Mouse (Mus musculus) embryonic facial prominence, embryonic 14.5 days (tissue): Measurements from ENCODE around the gene Sirt3. TPM values are rescaled to one million over a fixed set of nuclear protein-coding genes. Genes with fewer than 3 reads are reported as not detected.
A peak's percentile ranks its signal among the peaks of the same experiment; 100 is the strongest.

Source experiments
- ATAC-seq: fragments of 200-750 bp; cut with Nextera tagmentation; 2 replicates; pipeline ENCODE4 v1.8.0; 2017; ENCODE audit warnings: low read depth, moderate number of reproducible peaks, moderate TSS enrichment
- DNase-seq: peaks from one replicate; pipeline ENCODE4 v3.0.0-alpha.2; 2015; ENCODE audit warnings: low spot score
- H3K27ac ChIP-seq: fragments of 300-500 bp; sonication (generic); replicated peaks from 2 replicates; pipeline ENCODE4 v1.5.1; 2014; ENCODE audit warnings: low read depth, mild to moderate bottlenecking, low read length, moderate library complexity
- H3K27me3 ChIP-seq: fragments of 300-500 bp; sonication (generic); replicated peaks from 2 replicates; pipeline ENCODE4 v1.6.1; 2014; ENCODE audit warnings: low read length; ENCODE audit not compliant: control insufficient read depth, insufficient read depth
- H3K36me3 ChIP-seq: fragments of 300-500 bp; sonication (generic); 2 replicates; pipeline ENCODE4 v1.6.1; 2014; ENCODE audit warnings: low read length, mixed read lengths; ENCODE audit not compliant: control insufficient read depth, insufficient read depth
- H3K4me1 ChIP-seq: fragments of 300-500 bp; sonication (generic); 2 replicates; pipeline ENCODE4 v1.6.1; 2014; ENCODE audit warnings: antibody characterized with exemption, low read length; ENCODE audit not compliant: control insufficient read depth, insufficient read depth
- H3K4me2 ChIP-seq: fragments of 300-500 bp; sonication (generic); 2 replicates; pipeline ENCODE4 v1.6.1; 2014; ENCODE audit warnings: low read depth, mild to moderate bottlenecking, low read length, moderate library complexity, mixed read lengths
- H3K4me3 ChIP-seq: fragments of 300-500 bp; sonication (generic); 2 replicates; pipeline ENCODE4 v1.5.1; 2014; ENCODE audit warnings: low read depth, mild to moderate bottlenecking, low read length
- H3K9ac ChIP-seq: fragments of 300-500 bp; sonication (generic); 2 replicates; pipeline ENCODE4 v1.6.1; 2014; ENCODE audit warnings: low read depth, mild to moderate bottlenecking, low read length, moderate library complexity, mixed read lengths
- H3K9me3 ChIP-seq: fragments of 300-500 bp; sonication (generic); 2 replicates; pipeline ENCODE4 v1.6.1; 2016; ENCODE audit warnings: low read length; ENCODE audit not compliant: control insufficient read depth
- whole genome bisulfite sequencing: fragments of 180-500 bp; shearing (Covaris S2); extraction: QIAGEN DNeasy Blood & Tissue Kit; methylation state at CpG from one replicate; pipeline ENCODE4 v1.1.7; 2014; 5-methylcytosine and 5-hydroxymethylcytosine counted together
- polyA plus RNA-seq: library from polyadenylated mRNA; unstranded; fragments of >200 nt; fragmentation: Nextera tagmentation; extraction: Ambion mirVana; gene quantifications from 2 replicates; pipeline ENCODE4 v1.2.1, GENCODE M21; 2014

The Sirt3 gene
- polyA plus RNA-seq, 1 experiment from 2014 or later, result 18.3 TPM

- Histone ChIP-seq H3K27ac (peak within 1 kb of the TSS; percentile 93), H3K9me3 (no peaks in the 10 kb centered on the region), H3K4me1 (peaks cover 21% of the 10 kb centered on the region), H3K27me3 (no peaks in the 10 kb centered on the region), H3K4me3 (peak within 1 kb of the TSS; percentile 89), H3K9ac (peak within 1 kb of the TSS; percentile 92), H3K36me3 (peaks cover 64% of the 10 kb centered on the region), H3K4me2 (peak within 1 kb of the TSS; percentile 97)
- ATAC-seq, result peak; percentile 15
- 44% methylated on average over 34 of the region's 40 CpGs for WGBS
- no peak for DNase-seq
Measured at GRCm38 (mm10) chr7:140857550-140858505, 24.3 kb downstream of the Sirt3 start, which contains the start of gene Bet1l. Bet1l (minus strand) TSS chr7:140857577.

- Histone ChIP-seq H3K36me3 (peaks cover 64% of the 10 kb centered on the region), H3K27ac (peak within 1 kb of the TSS; percentile 93), H3K9me3 (no peaks in the 10 kb centered on the region), H3K4me2 (peak within 1 kb of the TSS; percentile 97), H3K27me3 (no peaks in the 10 kb centered on the region), H3K4me1 (peaks cover 21% of the 10 kb centered on the region), H3K9ac (peak within 1 kb of the TSS; percentile 92), H3K4me3 (peak within 1 kb of the TSS; percentile 89)
- DNase-seq (peak; percentile 93), ATAC-seq (peak; percentile 87)
- under 1% methylated on average over 42 of the region's 50 CpGs for WGBS
Measured at GRCm38 (mm10) chr7:140856785-140857549, 25.1 kb downstream of the Sirt3 start, which contains the start of gene Ric8a. Ric8a (plus strand) TSS chr7:140856957.

GRCm38 (mm10) chr7:140855860-140856784 lies 26.0 kb downstream of the Sirt3 start, which contains the start of gene Gm45785:
Gm45785 (minus strand) TSS chr7:140856331.
- peak; percentile 96 for DNase-seq
- ATAC-seq, result peak; percentile 83
- Histone ChIP-seq H3K4me2 (peak within 1 kb of the TSS; percentile 97), H3K36me3 (peaks cover 62% of the 10 kb centered on the region), H3K27ac (peak within 1 kb of the TSS; percentile 93), H3K4me3 (peak within 1 kb of the TSS; percentile 89), H3K4me1 (peaks cover 21% of the 10 kb centered on the region), H3K27me3 (no peaks in the 10 kb centered on the region), H3K9me3 (no peaks in the 10 kb centered on the region), H3K9ac (peak within 1 kb of the TSS; percentile 92)
- WGBS, result under 1% methylated on average over 45 of the region's 51 CpGs

- H3K36me3 ChIP-seq, result peaks cover 53% of the 10 kb centered on the region
- peak overlapping the region; percentile 97 for H3K4me2 ChIP-seq
- H3K4me1 ChIP-seq, result peaks cover 21% of the 10 kb centered on the region
- 72% methylated on average over 9 of the region's 9 CpGs for WGBS
- peak overlapping the region; percentile 89 for H3K4me3 ChIP-seq
- ATAC-seq, result no peak
- peak overlapping the region; percentile 93; the same call in 1 of the 2 replicates for H3K27ac ChIP-seq
- no peak for DNase-seq
- H3K27me3 ChIP-seq, result no peaks in the 10 kb centered on the region
- H3K9me3 ChIP-seq, result no peaks in the 10 kb centered on the region
- H3K9ac ChIP-seq, result peak overlapping the region; percentile 92
Measured at GRCm38 (mm10) chr7:140855181-140855580, 26.9 kb downstream of the Sirt3 start.

- no peak overlapping the region for H3K4me3 ChIP-seq
Measured at GRCm38 (mm10) chr7:140854483-140854882, 27.6 kb downstream of the Sirt3 start.

GRCm38 (mm10) chr7:140853386-140853785 lies 28.7 kb downstream of the Sirt3 start:
- DNase-seq, result no peak
- peaks cover 16% of the 10 kb centered on the region for H3K4me1 ChIP-seq
- no peaks in the 10 kb centered on the region for H3K9me3 ChIP-seq
- no peak overlapping the region for H3K4me2 ChIP-seq
- H3K4me3 ChIP-seq, result no peak overlapping the region
- ATAC-seq, result no peak
- H3K27ac ChIP-seq, result no peak overlapping the region
- no peak overlapping the region for H3K9ac ChIP-seq
- 85% methylated on average over 9 of the region's 9 CpGs for WGBS
- peaks cover 36% of the 10 kb centered on the region for H3K36me3 ChIP-seq
- no peaks in the 10 kb centered on the region for H3K27me3 ChIP-seq

More at GRCm38 (mm10) chr7:140854483-140854882, 27.6 kb downstream of the Sirt3 start:
- Histone ChIP-seq H3K9ac (no peak overlapping the region), H3K27me3 (no peaks in the 10 kb centered on the region), H3K36me3 (peaks cover 46% of the 10 kb centered on the region), H3K9me3 (no peaks in the 10 kb centered on the region), H3K4me2 (no peak overlapping the region), H3K4me1 (peaks cover 21% of the 10 kb centered on the region), H3K27ac (no peak overlapping the region)
- no peak for DNase-seq
- no peak for ATAC-seq
- 95% methylated on average over 18 of the region's 18 CpGs for WGBS

- Histone ChIP-seq H3K27ac (no peak overlapping the region), H3K9me3 (no peaks in the 10 kb centered on the region), H3K4me1 (peaks cover 8% of the 10 kb centered on the region), H3K4me2 (no peak overlapping the region), H3K4me3 (no peak overlapping the region), H3K36me3 (peaks cover 36% of the 10 kb centered on the region), H3K9ac (no peak overlapping the region), H3K27me3 (no peaks in the 10 kb centered on the region)
- 100% methylated on average over 4 of the region's 4 CpGs for WGBS
- ATAC-seq (no peak), DNase-seq (no peak)
Measured at GRCm38 (mm10) chr7:140851916-140852315, 30.2 kb downstream of the Sirt3 start.
